Mouse (Mus musculus): ENCODE data around the gene Cyp27b1.
"Not testable (repeated sequence)": the region's sequence is repeated elsewhere in the genome, so short reads cannot be mapped to it uniquely, and the experiment has no call there.

The Cyp27b1 gene

DNA sequence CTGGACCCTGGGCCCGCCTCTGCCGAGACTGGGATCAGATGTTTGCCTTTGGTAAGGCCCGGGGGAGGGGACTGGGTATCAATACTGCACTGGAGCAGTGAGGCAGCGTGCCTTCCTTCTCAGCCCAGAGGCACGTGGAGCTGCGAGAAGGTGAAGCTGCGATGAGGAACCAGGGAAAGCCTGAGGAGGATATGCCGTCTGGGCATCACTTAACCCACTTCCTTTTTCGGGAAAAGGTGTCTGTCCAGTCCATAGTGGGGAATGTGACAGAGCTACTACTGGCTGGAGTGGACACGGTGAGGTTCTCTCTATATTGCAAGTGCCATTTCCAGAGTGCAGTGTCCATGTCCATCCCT, 2.0 kb downstream of the Cyp27b1 start:
- no peak for DNase-seq

DNA sequence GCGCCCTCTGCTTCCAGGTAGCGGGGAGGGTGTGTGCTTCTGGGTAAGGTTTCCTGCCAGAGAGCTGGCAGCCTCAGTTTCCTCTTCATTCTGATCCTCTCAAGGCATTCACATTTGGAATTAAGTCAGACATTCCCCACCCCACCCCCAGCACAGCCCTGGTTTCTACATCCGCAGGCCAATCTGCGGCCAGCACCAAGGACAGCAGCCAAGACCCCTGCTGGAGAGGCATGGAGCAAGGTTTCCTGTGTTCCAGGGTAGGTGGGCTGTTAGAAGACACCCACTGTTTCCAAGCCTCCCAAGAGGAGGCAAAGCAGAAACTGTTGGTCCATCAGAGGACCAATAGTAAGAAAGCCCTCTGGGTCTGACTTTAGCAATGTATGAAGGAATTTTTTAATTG, 6.6 kb downstream of the Cyp27b1 start:
- DNase-seq = no peak

DNA sequence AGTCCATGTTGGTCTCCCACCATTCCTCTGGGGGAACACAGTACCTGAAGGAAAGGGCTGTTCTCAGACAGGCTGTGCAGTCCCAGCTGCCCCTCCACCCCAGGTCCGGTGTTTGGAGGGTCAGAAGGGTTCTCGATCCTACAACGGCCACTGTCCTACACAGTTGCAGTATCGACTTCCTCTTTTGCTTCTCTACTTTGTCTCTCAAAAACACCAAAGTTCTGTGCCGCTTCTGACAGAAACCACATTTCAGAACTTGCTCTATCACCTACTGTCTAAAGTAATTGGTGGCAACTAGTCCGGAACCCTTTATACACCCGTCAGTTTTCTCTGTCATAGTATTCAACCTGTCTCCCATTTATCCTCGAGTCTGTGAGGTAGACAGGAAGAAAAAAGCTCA, 7.4 kb downstream of the Cyp27b1 start:
- no peak for DNase-seq

DNA sequence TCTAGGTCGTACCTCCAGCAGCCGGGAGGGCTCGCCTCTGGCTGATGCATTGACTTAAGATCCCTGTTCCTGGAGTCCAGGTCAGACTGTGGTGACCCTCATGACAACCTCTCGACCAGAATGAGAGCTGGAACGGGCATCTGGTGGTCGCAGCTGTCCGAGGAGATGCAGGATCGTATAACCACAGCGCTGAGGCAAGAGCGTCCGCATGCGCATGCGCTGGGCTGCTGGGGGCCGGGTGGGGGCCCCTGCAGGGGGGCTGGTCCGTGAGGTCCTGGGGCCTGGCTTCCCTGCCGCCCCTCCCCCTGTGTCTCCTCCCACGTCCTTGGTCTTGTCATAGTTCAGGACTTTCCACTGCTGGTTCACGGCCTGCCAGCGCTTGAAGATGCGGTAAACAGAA, 8.4 kb downstream of the Cyp27b1 start:
- DNase-seq = no peak

DNA sequence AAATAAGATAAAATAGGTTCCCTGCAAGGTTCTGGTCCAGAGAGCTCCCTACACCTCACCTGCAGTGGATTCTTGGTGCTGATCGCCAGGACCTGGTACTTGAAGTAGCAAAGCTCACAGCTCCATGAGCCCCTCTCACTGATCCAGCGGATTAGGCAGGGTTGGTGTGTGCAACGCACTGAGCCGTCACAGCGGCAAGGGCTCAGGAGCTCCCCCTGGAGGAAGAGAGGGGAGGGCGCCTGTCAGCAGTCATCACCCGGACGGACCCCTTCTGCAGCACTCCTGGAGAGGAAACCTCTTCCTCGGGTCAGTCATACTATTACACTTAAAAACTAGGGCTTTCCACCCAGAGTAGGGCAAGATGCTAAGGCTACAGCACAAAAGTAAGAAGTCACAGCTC, 10.1 kb downstream of the Cyp27b1 start:
- peak; percentile 86 for DNase-seq

DNA sequence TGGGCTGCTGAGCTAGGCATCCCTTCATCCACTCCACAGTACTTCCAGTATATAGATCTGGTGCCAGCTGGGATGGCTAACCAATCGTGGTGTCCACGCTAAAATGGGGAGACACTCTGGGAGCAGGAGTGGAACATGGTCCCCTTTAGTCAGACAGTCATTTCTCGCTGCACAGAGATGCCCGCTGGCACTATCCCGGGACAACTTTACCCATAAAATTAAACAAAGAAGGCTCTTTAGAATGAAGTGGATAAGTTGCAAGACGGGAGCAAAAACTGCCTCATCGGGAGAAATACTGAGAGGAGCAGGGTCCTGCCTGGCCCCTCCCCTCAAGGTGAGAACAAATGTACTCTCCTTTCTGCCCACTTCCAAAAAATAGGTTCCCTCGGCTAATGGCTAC, 10.7 kb downstream of the Cyp27b1 start:
- no peak for DNase-seq

DNA sequence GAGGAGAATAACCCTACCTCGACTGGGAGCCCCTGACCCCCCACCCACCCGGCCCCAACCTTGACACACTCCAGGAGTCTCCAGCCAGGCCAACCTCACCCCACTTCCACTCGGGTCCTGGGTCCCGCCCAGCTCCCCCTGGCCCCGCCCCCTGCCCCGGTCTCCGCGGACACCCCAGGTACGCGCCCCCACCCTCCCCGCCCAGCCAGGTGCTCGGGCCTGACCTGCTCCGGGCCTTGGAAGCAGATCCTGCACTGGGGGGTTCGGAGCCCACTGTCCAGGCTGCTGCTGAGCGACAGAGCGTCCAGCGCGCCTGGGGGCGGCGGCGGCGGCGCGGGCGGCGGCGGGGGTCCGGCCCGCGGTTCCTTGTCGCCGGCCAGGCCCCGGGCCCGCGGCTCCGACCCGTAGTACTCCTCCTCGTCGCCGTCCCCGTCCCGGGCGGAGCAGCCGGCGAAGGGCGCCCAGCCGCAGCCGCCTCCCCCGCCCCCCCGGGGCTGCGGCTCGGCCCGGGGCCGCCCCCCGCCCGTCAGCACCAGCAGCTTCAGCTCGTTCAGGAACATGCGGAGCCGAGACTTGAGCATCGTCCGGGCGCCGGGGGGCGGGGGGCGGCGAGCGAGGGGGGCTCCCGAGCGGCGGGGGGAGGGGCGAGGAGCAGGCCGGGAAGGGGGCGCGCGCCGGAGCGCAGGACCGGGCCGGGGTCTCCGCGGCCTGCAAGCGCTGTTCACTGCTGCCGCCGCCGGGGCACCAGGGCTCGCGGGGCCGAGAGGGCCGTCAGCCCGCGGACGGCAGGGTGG, 11.3 kb downstream of the Cyp27b1 start:
- DNase-seq = peak; percentile 28

DNA sequence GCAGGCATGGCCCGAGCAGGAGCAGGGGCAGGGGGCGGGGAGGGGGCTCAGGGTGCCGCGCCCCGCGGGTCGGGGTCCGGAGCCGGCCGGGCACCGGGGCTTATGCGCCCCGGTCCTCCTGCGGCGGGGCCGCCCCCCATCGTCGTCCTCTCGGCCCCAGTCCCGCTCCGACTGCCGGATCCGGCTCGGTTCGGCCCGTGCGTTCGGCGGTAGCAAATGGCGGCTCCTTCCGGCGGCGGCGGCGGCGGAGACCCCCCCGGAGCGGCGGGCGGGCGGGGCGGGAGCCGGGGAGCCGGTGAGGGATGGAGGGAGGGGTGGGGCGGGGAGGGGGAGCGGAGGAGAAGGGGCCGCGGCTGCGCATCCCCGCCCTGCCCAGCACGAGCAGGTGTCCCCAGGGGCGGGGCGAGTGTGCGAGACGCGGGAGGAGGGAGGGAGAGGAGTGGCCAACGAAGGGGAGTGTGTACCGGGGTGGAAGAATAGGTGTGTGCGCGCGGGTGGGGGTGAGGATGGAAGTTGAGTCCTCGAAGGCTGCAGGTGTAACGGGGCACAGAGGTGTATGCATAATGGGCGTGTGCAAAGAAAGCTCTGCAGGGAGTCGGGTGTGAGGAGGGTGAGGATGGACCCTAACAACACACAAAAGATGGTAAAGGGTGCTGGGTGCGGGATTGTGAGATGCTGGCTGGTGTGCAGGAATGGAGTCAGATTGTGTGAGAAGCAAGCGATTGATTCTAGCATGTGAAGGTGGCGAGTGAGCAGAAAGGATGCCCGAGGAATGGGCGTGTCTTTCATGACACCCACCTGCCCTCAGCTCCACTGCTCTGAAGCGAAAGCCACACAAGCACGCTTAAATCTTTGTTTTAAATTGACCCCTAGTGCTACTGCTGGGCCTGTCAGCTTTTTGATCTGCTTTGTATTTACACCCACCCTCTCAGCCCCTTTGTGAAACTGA, 12.2 kb downstream of the Cyp27b1 start, which contains the start of gene March9:
Gene March9, minus strand, starts transcription at position 217 of the 949 bp plus-strand sequence.
- DNase-seq = peak; percentile 85

DNA sequence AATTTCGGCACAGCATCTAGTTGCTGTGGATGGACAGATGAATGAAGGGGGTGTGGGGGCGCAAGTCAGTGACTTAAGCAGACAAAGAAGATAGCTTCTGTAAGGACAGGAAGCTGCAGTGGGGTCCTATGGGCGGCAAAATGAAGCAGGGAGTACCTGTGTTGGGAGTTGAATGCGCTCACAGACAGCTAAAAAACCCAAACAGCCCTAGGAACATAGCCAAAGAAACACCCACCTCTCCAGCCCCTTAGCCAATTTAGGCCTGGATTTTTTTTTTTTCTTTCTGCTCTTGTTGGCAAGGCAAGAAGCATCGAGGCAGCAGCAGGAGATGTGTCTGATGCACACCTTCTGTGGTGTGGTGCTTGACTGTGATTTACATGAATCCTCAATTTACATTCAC, 13.0 kb downstream of the Cyp27b1 start:
- DNase-seq = no peak

DNA sequence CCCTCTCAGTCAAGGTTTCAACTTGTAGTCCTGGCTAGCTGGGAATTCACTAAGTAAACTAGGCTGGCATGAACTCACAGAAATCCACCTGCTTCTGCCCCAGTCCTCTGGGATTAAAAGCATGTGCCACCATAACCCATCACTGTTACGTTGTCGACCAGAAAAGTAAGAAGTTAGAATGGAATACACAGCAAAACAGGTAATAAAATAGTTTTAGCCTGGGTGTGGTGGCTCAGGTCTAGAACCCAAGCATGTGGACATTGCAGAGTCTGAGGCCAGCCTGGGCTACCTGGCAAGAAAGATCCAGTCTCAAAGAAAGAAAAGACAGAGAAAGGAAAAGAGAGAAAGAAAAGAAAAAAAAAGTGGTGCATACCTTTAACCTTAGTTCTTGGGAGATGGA, 13.5 kb downstream of the Cyp27b1 start:
- no peak for DNase-seq

DNA sequence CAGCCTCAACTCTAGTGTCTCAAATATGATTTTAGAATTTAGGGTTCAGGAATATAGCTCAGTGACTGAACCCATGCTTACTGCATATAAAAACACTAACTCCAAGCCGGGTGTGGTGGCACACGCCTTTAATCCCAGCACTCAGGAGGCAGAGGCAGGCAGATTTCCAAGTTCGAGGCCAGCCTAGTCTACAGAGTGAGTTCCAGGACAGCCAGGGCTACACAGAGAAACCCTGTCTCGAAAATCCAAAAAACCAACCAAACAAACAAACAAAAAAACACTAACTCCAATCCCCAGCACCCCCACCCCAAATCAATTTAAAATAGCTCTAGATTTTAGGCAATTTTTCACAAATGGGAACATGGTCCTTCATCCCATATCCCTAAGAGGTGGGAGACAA, 14.1 kb downstream of the Cyp27b1 start:
- DNase-seq = not testable (repeated sequence)

DNA sequence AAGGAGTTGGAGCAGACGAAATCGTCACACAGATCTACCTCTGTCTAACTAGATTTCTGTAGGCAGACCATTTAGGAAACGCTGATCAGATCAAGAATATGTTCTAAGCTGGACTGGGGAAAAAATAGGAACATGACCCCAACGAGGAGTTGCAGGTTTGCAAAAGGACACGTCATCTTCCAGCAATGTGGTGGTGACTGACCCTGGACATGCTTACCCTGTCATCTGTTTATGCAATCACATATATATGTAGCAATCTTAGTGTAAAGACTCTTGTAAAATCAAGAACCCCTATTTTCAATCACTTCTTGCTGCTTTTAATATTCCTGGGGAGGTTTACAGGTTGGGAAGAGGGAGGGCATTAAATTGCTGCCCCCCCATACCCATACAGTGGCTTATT, 14.5 kb downstream of the Cyp27b1 start:
- DNase-seq = no peak

DNA sequence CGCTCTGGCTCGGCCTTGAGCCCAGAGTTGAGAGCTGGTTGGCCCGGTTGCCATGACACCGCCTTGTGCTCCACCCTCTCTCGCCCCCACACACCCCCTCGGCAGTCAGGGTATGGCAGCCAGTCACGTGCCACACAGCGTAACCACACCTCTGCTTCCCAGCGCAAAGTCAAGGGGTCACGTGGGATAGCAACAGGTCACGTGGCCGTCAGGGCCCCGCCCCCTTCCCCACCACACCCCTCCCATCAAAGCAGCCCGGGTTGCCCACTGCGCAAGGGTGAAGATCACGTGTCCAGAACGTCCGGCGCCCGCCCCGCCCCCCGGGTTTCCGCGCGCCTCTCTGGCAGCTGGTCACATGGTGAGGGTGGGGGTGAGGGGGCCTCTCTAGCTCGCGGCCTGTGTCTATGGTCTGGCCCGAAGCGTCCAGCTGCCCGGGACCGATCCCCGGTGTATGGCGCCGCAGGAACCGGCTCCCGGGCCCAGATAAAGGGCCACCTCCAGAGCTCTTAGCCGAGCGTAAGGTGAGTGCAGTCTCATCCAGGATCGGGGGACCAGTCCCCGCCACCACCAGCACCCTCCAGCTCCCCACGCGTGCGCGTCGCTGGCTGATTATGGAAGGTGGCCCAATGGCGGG, 15.3 kb downstream of the Cyp27b1 start, which contains the start of gene Cdk4:
Gene Cdk4, plus strand, starts transcription at position 296 of the 634 bp plus-strand sequence.
- peak; percentile 97 for DNase-seq

DNA sequence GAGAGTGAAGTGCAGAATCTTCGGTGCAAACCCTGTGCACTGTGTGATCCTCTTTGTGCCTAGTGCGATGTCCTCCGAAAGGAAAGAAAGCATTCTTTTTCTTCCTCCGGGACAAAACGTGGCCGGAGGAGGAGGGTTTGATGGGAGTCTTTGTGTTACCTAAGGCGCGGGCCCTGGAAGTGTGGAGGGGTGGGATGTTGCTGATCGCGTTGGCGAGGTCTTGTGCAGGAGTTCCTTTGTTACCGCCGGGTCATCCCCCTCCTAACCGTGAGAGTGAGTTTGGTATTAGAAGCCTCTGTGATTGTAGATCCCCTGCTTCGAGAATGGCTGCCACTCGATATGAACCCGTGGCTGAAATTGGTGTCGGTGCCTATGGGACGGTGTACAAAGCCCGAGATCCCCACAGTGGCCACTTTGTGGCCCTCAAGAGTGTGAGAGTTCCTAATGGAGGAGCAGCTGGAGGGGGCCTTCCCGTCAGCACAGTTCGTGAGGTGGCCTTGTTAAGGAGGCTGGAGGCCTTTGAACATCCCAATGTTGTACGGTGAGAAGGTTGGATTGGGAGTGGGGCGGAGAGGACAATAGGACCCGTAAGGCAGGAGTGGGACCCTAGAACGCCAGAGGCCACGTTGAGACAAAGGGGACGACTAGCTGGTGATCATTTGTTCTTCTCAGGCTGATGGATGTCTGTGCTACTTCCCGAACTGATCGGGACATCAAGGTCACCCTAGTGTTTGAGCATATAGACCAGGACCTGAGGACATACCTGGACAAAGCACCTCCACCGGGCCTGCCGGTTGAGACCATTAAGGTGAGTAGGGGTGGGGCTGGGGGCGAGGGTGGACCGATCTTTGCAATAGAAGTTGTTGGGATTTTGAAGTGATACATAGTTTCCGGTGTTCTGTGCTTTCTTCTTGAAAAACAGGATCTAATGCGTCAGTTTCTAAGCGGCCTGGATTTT, 16.1 kb downstream of the Cyp27b1 start:
- DNase-seq = peak; percentile 33

DNA sequence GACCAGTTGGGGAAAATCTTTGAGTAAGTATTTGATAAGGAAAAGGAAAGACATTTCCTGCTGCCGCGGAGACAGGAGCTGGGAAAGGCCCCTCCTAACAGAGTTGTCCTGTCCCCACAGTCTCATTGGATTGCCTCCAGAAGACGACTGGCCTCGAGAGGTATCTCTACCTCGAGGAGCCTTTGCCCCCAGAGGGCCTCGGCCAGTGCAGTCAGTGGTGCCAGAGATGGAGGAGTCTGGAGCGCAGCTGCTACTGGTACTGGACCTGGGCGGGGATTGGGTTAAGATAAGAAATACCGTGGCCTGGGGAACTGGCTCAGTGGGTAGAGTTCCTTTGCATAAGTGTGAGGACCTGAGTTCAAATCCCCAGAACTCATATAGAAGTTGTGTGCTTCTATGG, 17.9 kb downstream of the Cyp27b1 start:
- no peak for DNase-seq

DNA sequence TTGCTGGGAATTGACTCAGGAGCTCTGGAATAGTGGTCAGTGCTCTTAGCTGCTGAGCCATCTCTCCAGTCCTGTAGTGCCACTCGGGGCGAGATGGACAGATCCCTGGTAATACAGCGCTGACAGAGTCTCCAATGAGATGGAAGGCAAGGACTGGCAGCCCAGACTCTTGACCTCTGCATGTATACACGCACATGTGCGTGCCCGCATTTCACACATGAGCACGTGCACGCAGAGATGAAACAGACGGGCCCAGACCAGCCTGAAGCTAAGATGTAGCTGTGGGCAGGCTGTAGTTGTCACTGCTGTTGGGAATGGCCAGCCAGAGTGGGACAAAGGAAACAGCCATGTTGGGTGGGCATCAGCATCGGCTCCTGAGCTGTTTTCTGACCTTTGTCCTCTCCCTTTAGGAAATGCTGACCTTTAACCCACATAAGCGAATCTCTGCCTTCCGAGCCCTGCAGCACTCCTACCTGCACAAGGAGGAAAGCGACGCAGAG, 18.5 kb downstream of the Cyp27b1 start:
- no peak for DNase-seq

DNA sequence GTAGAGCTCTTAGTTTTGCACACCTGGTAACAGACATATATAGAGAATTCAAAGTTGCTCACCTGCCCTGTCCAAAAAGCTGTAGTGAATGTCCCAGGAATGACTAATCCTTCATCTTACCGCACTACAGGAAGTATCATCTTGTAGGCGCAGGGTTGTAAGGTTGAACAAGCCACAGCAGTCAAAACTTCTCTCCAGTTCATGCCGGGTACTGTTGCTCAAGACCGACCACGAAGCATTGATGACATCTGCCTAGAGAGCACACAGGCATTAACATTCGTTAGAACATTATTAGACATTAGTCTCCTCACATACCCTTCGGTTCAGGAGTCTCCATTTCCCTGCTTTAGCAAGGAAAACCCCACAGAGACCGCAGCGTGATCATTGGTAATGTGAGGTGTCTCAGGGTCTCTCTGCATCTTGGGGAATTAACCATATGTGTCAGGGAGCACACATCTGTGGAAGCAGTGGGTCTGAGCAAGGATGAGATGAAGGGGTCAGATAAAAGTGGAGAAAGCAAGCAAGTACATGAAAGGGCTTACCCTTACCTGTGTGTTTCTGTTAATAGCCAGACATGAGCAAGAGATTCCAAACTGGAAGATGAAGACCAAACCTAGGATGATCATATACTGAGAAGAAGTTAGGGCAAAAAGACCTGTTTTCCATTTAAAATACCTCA, 20.4 kb downstream of the Cyp27b1 start:
- DNase-seq = no peak

DNA sequence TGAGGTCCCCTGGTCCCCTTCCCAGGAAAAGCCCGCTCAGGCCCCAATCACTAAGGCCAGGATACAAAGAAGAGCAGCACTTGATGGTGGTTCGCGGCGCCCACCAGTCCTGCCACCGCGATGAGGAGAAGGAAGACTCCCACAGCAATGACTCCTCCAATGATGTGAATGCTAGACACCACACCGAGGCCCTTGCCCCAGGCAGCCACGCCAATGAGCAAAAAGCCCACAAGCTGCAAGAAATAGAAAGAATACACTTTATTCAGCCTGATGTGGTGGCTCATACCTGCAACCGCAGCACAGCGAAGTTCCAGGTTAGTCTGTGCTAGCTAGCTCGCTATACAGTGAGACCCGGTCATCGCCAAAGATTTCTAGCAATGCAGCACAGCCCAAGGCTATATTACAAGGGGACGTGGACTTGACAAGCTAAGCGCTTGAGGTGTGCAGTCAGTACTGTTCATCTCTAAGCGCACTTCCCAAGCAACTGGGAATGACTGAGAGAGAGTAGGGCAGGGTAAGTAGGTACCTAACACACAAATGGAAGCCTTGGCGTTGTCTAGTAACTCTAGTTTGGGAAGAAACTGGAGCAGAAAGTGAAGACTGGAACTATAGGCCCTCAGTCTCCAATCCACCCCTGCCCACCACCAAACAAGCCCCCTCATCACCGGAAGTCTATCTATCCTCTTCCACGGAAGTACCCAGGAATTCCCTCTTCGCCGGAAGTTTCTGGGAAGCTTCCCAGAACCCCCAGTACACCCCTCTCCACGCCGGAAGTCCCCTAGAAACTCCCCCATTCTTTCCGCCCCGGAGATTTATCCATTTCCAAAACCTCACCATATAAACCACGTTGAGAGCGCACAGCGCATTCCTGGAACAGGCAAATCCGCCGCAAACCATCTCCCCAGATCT, 21.5 kb downstream of the Cyp27b1 start:
- no peak for DNase-seq

DNA sequence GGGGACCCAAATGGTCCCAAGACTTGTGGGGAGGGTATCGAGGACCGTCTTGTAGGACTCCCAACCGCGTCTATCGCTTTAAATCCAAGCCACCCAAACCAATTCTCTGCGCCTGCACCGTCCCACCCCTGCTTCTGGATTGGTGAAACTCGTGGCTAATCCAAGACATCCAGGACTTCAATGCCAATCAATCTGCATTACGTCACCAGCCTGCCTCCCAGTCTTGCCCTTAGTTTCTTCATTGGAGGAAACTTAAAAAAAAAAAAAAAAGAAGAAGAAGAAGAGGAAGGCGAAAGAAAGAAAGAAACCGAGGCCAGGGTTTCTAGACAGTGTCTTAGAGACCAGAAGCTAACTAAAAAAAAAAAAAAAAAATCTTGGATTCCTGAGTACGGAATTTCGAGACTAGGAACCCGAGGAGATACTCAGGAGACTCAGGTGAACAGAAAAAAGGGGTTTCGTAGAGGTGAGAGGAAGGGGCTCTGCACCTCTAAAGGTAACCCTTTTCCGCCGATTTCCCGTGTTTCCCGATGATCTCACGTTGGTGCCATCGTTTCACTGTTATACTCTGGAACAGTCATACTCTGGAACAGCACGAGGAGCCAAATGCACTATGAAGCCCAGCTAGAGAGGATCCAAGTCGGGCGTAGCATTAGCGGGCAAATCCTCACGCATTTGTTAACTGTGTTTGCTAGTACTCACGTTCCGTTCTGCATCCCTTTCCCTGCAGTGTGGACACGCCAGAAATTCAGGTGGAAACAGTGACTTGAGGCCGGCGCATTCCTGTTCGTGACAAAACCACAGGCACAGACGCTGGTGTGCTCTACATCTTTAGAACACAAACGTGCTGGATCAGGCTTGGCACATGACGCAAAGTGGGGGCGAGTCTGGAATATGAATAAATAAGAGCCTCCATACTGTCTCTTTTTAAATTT, 22.4 kb downstream of the Cyp27b1 start, which contains the start of gene Tspan31:
Gene Tspan31, minus strand, starts transcription at position 75 of the 932 bp plus-strand sequence.
- DNase-seq = peak; percentile 46
